Mouse (Mus musculus) midbrain, embryonic 11.5 days (tissue): Measurements from ENCODE around the gene Tanc2. TPM values are rescaled to one million over a fixed set of nuclear protein-coding genes. Genes with fewer than 3 reads are reported as not detected.

Source experiments
- ATAC-seq: fragments of 200-750 bp; cut with Nextera tagmentation; 2 replicates; pipeline ENCODE4 v1.8.0; 2017; ENCODE audit warnings: moderate TSS enrichment, moderate library complexity; ENCODE audit not compliant: low FRiP score
- DNase-seq: peaks from one replicate; pipeline ENCODE4 v3.0.0; 2015; ENCODE audit warnings: low spot score; ENCODE audit errors: missing footprints
- H3K27ac ChIP-seq: fragments of 300-500 bp; sonication (generic); 2 replicates; pipeline ENCODE4 v1.5.1; 2014; ENCODE audit warnings: low read depth, low read length
- H3K27me3 ChIP-seq: fragments of 300-500 bp; sonication (generic); 2 replicates; pipeline ENCODE4 v1.6.1; 2014; ENCODE audit warnings: mild to moderate bottlenecking, low read length, moderate library complexity, mixed read lengths; ENCODE audit not compliant: control insufficient read depth, insufficient read depth
- H3K36me3 ChIP-seq: fragments of 300-500 bp; sonication (generic); 2 replicates; pipeline ENCODE4 v1.6.1; 2014; ENCODE audit warnings: mild to moderate bottlenecking, low read length, moderate library complexity, mixed read lengths; ENCODE audit not compliant: control insufficient read depth, insufficient read depth
- H3K4me1 ChIP-seq: fragments of 300-500 bp; sonication (generic); 2 replicates; pipeline ENCODE4 v1.6.1; 2014; ENCODE audit warnings: low read length; ENCODE audit not compliant: control insufficient read depth, insufficient read depth
- H3K4me2 ChIP-seq: fragments of 300-500 bp; sonication (generic); 2 replicates; pipeline ENCODE4 v1.6.1; 2014; ENCODE audit warnings: mild to moderate bottlenecking, moderate library complexity
- H3K4me3 ChIP-seq: fragments of 300-500 bp; sonication (generic); 2 replicates; pipeline ENCODE4 v1.5.1; 2014; ENCODE audit warnings: low read depth, low read length
- H3K9ac ChIP-seq: fragments of 300-500 bp; sonication (generic); 2 replicates; pipeline ENCODE4 v1.6.1; 2014; ENCODE audit warnings: low read length
- H3K9me3 ChIP-seq: fragments of 300-500 bp; sonication (generic); 2 replicates; pipeline ENCODE4 v1.6.1; 2016; ENCODE audit warnings: low read length; ENCODE audit not compliant: control insufficient read depth
- WGBS: fragments of 180-500 bp; shearing (Covaris S2); extraction: QIAGEN DNeasy Blood & Tissue Kit; methylation state at CpG from one replicate; pipeline ENCODE4 v1.1.7; 2014; 5-methylcytosine and 5-hydroxymethylcytosine counted together
- polyA plus RNA-seq: library from polyadenylated mRNA; unstranded; fragments of >200 nt; fragmentation: Nextera tagmentation; extraction: Ambion mirVana; gene quantifications from 2 replicates; pipeline ENCODE4 v1.2.1, GENCODE M21; 2014

Tanc2 gene
- polyA plus RNA-seq, 1 experiment from 2014 or later, result 9.9 TPM

DNA sequence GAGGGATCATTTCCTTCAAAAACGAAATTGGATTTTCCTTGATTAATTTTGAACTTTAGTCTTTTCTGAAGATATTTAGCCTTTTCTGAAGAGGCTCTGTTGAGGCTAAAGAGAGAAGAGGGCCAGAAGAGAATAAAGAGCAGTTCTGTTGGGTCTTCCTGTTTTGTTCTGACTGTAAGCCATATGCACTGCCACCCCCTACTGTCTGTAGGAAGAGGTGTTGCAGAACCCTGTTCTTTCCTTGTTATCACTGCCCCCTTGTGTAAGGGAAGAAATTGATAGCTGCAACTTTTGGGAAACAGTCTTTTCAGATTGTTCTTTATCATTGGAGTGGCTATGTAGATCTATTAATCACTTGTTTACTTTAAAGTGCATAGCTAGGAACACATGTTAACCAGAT lies 2.1 kb downstream of the Tanc2 start:
- peaks cover 3% of the 10 kb centered on the region; the same call in 1 of the 2 replicates for H3K27me3 ChIP-seq
- ATAC-seq (no peak), DNase-seq (peak; percentile 87)
- 33% methylated on average over 1 of the region's 1 CpGs for WGBS
- H3K36me3 ChIP-seq, result no peaks in the 10 kb centered on the region
- H3K4me3 ChIP-seq, result no peak overlapping the region
- no peaks in the 10 kb centered on the region for H3K9me3 ChIP-seq
- peaks cover 7% of the 10 kb centered on the region; the same call in 1 of the 2 replicates for H3K4me1 ChIP-seq
- no peak overlapping the region for H3K4me2 ChIP-seq
- no peak overlapping the region for H3K27ac ChIP-seq
- no peak overlapping the region for H3K9ac ChIP-seq

DNA sequence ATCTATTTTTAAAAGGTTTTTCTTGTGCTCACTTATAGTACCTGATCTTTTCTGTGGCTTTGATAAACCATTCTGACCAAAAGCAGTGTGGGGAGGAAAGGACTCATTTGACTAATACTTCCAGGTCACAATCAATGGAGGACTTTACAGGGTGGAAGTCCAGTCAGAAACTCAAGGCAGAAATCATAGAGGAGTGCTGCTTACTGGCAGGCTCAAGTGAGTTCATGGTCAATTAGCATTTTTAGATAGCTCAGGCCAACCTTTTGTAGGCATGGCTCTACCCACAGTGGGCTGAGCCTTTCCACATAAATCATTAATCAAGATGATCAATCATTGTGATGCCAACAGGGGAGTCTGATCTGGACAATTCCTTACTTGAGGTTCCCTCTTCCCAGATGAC lies 12.4 kb downstream of the Tanc2 start:
- Histone ChIP-seq H3K4me3 (no peak overlapping the region), H3K4me2 (no peak overlapping the region), H3K27me3 (no peaks in the 10 kb centered on the region), H3K9ac (no peak overlapping the region), H3K9me3 (no peaks in the 10 kb centered on the region), H3K4me1 (no peaks in the 10 kb centered on the region), H3K27ac (no peak overlapping the region), H3K36me3 (no peaks in the 10 kb centered on the region)
- ATAC-seq, result no peak
- no peak for DNase-seq

DNA sequence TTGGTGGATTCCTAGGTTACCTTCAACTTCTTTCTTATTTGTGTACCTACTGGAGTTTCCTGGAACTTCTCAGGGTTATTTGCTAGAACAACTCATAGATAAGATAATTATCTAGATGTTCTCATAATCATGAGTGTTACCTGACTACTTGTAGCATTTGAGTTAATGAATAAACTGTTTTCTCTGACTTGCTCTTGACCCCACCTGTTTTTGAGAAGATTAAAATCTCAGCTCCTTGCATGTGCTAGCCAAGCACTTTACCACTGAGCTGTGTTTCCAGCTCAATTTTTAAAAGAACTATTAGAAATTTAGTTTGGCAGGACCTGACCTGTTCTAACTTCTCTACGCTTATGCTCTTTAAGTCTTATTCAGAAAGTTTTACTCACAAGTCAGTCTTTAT lies 36.4 kb downstream of the Tanc2 start:
- no peak overlapping the region for H3K4me3 ChIP-seq
- no peak for DNase-seq
- H3K27ac ChIP-seq, result no peak overlapping the region
- H3K4me2 ChIP-seq, result no peak overlapping the region
- H3K4me1 ChIP-seq, result no peaks in the 10 kb centered on the region
- no peaks in the 10 kb centered on the region for H3K27me3 ChIP-seq
- no peak for ATAC-seq
- no peaks in the 10 kb centered on the region for H3K36me3 ChIP-seq
- 98% methylated on average over 1 of the region's 1 CpGs for WGBS
- H3K9me3 ChIP-seq, result no peaks in the 10 kb centered on the region
- H3K9ac ChIP-seq, result no peak overlapping the region

DNA sequence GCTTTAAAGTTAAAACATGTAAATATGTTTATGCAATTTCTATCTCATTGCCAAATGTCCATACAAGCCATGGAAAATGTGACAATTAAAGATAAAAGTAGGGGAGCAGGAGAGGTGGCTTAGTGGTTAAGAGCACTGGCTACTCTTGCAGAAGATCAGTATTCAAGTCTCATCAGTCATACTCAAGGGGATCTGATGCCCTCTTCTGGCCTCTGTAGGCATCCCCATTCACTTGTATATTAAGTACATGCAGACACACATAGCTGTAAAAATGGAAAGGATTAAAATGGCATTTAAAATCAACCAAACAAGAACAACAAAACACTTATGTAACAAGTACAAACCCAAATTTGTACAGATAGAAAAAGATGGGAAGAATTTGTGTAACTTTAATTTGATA lies 54.2 kb downstream of the Tanc2 start:
- Histone ChIP-seq H3K4me2 (no peak overlapping the region), H3K36me3 (no peaks in the 10 kb centered on the region), H3K4me1 (no peaks in the 10 kb centered on the region), H3K27ac (no peak overlapping the region), H3K27me3 (no peaks in the 10 kb centered on the region), H3K4me3 (no peak overlapping the region), H3K9me3 (no peaks in the 10 kb centered on the region), H3K9ac (no peak overlapping the region)
- ATAC-seq (no peak), DNase-seq (no peak)

DNA sequence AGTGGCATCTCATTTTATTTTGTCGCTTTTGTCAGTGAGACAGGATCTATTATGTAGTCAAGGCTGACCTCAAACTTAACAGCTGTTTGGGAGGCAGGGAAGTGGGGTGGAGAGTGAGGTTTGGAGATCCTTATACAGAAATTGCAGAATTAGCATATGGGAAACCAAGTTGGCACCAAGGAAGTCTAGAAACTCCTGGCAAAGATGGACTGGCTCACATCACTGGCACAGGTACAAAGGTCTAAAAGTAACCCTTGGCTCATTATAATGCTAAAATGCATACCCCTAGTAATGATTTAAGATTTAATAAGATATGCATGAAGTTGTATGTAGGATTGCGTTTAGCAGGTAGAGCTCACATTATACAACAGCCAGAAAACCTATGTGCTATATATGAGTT lies 58.2 kb downstream of the Tanc2 start:
- Histone ChIP-seq H3K9ac (no peak overlapping the region), H3K4me3 (no peak overlapping the region), H3K27me3 (no peaks in the 10 kb centered on the region), H3K27ac (no peak overlapping the region), H3K4me1 (no peaks in the 10 kb centered on the region), H3K4me2 (no peak overlapping the region), H3K9me3 (no peaks in the 10 kb centered on the region), H3K36me3 (no peaks in the 10 kb centered on the region)
- DNase-seq (no peak), ATAC-seq (no peak)
- WGBS, result 90% methylated on average over 2 of the region's 2 CpGs

DNA sequence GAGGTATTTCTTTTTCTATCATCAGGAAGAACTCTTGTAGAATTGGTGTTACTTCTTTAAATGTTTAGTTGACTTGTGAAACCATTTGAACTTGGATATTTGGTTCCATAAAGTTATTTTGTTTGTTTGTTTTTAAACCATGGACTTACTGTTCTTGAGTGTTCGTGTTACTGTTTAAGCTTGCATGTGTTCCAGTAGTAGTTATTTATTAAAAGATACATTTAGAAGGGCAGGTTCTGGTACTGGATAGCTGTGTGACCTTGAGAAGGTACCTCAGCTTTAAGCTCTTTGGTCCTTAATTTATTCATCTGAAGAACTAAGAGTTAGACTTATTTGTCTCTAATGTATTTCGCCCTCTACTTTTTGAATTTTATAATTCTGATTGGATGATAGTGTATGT lies 64.8 kb downstream of the Tanc2 start:
- Histone ChIP-seq H3K27me3 (no peaks in the 10 kb centered on the region), H3K9ac (no peak overlapping the region), H3K4me1 (no peaks in the 10 kb centered on the region), H3K36me3 (no peaks in the 10 kb centered on the region), H3K4me3 (no peak overlapping the region), H3K9me3 (no peaks in the 10 kb centered on the region), H3K4me2 (no peak overlapping the region), H3K27ac (no peak overlapping the region)
- ATAC-seq (no peak), DNase-seq (no peak)
- WGBS, result 82% methylated on average over 2 of the region's 2 CpGs

DNA sequence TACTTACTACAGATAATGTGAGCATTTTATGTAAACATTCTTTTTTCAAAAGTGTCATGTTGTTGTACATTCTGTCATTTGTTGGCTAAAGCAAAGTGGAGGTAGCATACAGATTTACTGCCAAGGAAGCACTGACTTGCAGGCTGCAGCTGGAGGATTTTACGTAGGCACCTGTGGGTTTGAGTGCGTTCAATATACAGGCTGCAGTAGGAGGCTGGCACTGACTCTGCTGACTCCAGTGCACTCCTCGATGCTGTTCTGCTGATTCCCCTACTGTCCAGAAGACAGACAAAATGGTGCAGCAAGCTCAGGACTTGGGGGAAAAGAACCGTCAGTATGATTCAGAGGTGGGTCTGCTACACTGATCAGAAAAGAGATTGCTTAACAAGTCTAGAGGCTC lies 65.5 kb downstream of the Tanc2 start:
- no peaks in the 10 kb centered on the region for H3K9me3 ChIP-seq
- no peak overlapping the region for H3K9ac ChIP-seq
- H3K4me3 ChIP-seq, result no peak overlapping the region
- 85% methylated on average over 4 of the region's 4 CpGs for WGBS
- H3K4me2 ChIP-seq, result no peak overlapping the region
- H3K36me3 ChIP-seq, result no peaks in the 10 kb centered on the region
- H3K27ac ChIP-seq, result no peak overlapping the region
- H3K4me1 ChIP-seq, result no peaks in the 10 kb centered on the region
- H3K27me3 ChIP-seq, result no peaks in the 10 kb centered on the region
- DNase-seq, result no peak
- no peak for ATAC-seq

DNA sequence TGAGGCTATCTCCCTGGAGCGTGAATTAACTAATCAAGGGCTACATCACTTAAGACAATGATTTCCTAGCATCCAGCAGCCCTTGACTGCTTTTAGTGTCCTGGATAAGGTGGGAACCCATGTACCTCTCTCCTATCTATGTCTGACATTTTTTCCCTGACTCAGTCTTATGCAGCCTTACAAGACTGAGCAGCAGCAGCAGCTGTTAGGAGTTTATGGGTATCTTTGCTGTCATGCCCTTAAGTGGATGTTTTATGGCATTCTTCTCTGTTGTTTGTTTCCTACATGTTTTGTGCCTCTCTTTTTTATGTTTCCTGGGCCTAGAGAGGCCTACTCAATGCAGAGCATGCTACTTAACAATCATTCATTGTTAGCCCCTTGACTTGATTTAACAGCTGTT lies 78.1 kb downstream of the Tanc2 start:
- Histone ChIP-seq H3K9ac (no peak overlapping the region), H3K4me1 (no peaks in the 10 kb centered on the region), H3K4me3 (no peak overlapping the region), H3K27ac (no peak overlapping the region), H3K36me3 (no peaks in the 10 kb centered on the region), H3K27me3 (no peaks in the 10 kb centered on the region), H3K4me2 (no peak overlapping the region), H3K9me3 (no peaks in the 10 kb centered on the region)
- ATAC-seq (no peak), DNase-seq (no peak)
- 91% methylated on average over 1 of the region's 1 CpGs for WGBS

DNA sequence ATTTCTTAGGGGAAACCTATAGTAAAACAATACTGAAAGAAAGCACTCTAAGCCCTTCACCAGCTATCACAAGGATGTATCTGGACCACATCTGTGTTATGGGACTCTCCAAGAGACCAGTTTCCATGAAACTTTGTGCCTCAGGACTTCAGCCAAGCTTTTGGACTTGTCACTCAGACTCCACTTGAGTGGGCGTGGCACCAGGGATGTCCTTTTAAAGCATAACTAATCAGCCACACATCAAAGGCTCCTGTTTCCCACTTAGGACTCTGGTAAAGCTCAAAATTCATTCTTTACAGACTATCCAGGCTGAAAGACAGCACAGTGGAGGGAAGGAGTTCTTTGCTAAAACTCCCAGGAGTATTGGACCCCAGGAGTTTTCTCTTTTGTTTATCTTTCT lies 89.2 kb downstream of the Tanc2 start:
- no peak for ATAC-seq
- 79% methylated on average over 1 of the region's 1 CpGs for WGBS
- H3K4me1 ChIP-seq, result no peaks in the 10 kb centered on the region

DNA sequence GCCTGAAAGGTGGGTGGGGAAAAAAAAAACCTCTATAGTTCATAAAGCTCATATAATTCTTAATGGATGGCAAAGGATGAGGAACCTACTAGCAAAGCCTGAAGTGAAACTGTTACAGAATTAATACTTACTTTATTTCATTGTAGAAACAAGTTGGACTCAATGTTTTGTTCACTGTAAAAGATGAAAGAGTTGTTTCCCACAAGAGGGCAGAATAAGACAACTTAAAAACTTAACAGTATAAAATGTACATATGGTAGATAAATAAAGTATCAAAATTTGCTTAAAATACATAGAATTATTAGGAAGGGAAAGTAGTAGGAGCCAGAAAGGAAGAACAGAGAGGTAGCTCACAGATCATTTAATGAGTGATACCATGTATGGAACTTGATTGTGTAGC lies 95.0 kb downstream of the Tanc2 start:
- Histone ChIP-seq H3K27ac (no peak overlapping the region), H3K9me3 (no peaks in the 10 kb centered on the region), H3K4me3 (no peak overlapping the region), H3K4me1 (no peaks in the 10 kb centered on the region), H3K4me2 (no peak overlapping the region), H3K27me3 (no peaks in the 10 kb centered on the region), H3K36me3 (no peaks in the 10 kb centered on the region), H3K9ac (no peak overlapping the region)
- ATAC-seq, result no peak
- no peak for DNase-seq

More for the DNA sequence above, 89.2 kb downstream of the Tanc2 start:
- Histone ChIP-seq H3K9ac (no peak overlapping the region), H3K36me3 (no peaks in the 10 kb centered on the region), H3K4me2 (no peak overlapping the region), H3K27ac (no peak overlapping the region), H3K9me3 (no peaks in the 10 kb centered on the region), H3K4me3 (no peak overlapping the region), H3K27me3 (no peaks in the 10 kb centered on the region)
- DNase-seq, result no peak
